Mouse (Mus musculus) cerebellum, postnatal 36 days (tissue): ENCODE measurements around the gene Pkd1l3.

Source experiments
- DNase-seq, 2 experiments: peaks; one replicate each; pipeline ENCODE4 v3.0.0; 2021 to 2022; ENCODE audit warnings: mixed read lengths in 2 of 2

Pkd1l3 gene

DNA sequence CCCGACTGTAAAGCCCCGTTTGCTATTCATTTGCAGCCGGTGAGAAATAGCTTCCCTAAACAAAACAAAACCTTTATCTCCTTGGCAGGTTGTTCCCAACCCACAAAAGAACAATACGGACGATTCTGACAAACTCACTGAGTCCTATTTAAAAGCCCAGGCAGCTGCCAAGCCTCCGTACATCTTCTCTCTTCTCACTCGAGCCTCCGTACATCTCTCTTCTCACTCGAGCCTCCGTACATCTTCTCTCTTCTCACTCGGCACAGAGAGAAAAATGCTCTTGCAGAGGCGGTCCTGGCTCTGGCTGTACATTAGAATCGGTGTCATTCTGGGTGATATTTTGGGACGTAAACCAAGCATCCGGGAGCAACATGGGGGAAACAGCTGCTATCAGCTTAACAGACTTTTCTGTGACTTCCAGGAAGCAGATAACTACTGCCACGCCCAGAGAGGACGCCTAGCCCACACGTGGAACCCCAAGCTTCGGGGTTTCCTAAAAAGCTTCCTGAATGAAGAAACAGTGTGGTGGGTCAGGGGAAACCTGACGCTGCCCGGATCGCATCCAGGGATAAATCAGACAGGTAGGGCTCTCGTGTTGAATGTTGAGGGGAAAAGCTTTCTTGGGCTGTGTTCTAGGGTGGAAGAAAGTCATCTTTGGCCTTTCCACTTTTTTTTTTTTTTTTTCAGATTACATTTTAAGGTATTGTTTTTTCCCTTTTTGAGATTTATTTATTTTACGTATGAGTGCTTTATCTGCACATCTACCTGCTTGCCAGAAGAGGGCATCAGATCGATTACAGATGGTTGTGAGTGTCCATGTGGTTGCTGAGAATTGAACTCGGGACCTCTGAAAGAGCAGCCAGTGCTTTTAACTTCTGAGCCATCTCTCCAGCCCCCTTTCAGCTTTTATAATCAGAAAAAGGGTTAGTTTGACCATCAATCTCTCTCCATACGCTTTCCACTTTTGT is at the start of gene Pkd1l3:
Gene Pkd1l3, plus strand, starts transcription at position 275 of the 968 bp plus-strand sequence.
- DNase-seq = no peak

GRCm38 (mm10) chr8:109564766-109565165 is 49.6 kb upstream of the Pkd1l3 start:
- DNase-seq = no peak

DNA sequence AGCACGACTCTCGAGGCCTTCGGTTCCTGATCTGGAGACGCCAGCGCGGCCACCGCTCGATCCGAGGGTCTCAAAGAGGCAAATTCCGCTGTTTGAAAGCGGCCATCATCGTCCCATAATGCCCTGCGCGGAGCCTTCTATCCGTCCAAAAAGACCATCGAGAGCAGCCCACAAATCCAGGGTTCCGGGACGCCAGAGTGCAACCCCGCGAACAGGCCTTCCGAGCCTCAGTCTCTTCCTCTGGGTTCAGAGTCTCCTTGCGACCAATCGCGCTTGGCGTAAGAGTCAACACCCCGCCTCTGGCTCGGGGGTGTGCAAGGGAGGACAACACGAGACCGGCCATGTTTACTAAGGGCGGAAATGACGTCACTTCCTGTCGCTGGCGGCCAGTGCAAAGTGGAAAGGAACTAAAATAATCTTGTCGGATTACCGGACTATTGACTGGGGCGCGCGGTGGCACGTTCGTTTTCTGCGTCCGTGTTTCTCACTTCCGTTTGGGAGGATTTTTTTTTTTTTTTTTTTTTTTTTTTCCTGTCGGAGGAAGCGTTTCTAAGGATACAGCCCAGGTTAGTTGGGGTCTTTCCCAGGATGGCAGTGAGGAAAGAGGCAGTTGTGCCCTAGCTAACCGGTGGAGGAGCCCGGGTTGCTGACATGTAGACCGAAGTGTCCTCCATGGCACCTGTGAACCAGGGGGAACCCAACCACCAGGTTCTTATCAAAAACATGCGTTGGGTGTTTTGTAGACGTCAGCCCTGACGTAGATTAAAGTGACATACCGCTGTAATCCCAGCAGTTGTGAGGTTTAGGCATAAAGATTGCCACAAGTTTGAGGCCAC is 48.6 kb upstream of the Pkd1l3 start, which contains the start of the genes Dhx38 and Txnl4b:
Gene Dhx38, minus strand, starts transcription at position 364 of the 836 bp plus-strand sequence.
Gene Txnl4b, plus strand, starts transcription at position 395 of the 836 bp plus-strand sequence.
- DNase-seq = peak; percentile 98 to 99

- no peak for DNase-seq
These were observed 43.2 kb upstream of the Pkd1l3 start for GRCm38 (mm10) chr8:109571139-109571538.

GRCm38 (mm10) chr8:109576311-109576710 is 38.0 kb upstream of the Pkd1l3 start:
- no peak for DNase-seq

- DNase-seq = no peak
These were observed 35.4 kb upstream of the Pkd1l3 start, which contains the start of gene Hp for GRCm38 (mm10) chr8:109578900-109579301. Hp (minus strand) TSS chr8:109579172.

DNA sequence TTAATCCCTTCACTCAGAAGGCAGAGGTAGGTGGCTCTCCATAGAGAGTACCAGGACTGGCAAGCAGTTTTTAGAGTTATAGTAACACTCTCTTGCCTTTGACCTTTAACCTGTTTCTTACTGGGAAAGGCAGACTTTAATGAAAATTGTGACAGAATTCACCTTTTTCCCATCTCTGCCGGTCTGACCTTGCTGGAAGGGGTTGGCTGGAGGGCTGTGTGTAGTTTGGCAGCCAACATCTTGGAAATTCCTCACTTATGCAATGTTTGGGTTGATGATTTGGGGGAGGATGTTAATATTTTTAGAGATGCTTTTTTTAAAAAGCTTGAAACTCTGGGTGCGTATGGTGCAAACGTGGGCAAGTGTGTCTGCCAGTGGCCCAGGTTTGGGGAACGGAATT is 30.0 kb upstream of the Pkd1l3 start:
- no peak for DNase-seq

DNA sequence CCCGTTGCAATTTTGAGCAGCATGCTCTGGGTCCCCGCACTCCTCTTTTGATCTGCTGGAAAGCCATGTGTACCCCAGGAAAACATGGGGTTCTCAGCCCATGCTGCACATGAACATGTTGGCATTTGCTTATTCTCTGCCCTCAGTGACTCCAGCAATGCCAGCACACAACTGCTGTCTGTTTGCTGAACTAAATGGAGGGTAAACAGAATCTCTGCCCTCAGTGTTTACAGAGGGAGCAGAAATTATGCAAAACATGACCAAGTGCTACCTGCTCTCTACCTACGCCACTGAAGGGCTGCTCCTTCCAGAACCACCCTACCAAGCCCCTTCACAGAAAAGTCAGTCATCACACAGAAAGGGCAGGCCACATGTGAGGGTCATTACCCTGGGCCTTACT is 29.5 kb upstream of the Pkd1l3 start:
- DNase-seq = no peak

GRCm38 (mm10) chr8:109585652-109586051 is 28.7 kb upstream of the Pkd1l3 start:
- DNase-seq = no peak

GRCm38 (mm10) chr8:109586972-109587504 is 27.3 kb upstream of the Pkd1l3 start:
- no peak for DNase-seq

DNA sequence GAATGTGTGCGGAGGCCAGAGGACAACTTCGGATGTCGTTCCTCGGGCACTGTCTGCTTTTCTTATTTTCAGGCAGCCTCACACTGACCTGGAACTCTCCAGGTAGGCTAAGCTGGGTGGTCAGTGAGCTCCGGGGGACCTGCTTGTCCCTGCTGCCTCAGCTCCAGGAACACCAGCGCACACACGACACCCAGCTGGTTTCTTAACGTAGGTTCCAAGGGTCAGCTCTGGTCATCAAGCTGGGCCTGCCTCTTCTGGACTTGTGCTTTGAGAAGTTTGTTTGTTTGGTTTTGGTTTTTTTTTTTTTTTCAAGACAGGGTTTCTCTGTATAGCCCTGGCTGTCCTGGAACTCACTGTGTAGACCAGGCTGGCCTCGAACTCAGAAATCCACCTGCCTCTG is 23.4 kb upstream of the Pkd1l3 start:
- DNase-seq = no peak

DNA sequence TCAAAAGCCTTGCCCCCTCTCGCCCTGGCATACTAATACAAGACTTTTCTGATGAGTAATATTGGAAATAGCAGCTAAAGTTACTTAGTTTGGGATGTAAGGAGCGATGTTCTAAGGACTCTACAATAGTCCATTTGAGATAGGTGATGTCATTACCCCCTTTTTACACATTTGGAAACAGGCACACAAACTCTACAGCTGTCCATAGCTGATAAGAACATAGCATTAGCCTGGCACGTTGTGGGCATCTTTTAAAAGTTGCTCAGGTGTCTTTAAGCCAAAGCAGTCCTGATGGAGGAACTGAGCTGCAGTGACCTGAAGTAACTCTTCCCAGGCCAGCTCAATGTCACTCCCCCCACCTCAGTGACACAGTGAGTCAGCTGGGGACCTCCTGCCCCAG is 22.9 kb upstream of the Pkd1l3 start:
- DNase-seq = no peak

GRCm38 (mm10) chr8:109592164-109592563 is 22.2 kb upstream of the Pkd1l3 start:
- no peak for DNase-seq

- DNase-seq = no peak
These were observed 21.1 kb upstream of the Pkd1l3 start for GRCm38 (mm10) chr8:109593117-109593788.

DNA sequence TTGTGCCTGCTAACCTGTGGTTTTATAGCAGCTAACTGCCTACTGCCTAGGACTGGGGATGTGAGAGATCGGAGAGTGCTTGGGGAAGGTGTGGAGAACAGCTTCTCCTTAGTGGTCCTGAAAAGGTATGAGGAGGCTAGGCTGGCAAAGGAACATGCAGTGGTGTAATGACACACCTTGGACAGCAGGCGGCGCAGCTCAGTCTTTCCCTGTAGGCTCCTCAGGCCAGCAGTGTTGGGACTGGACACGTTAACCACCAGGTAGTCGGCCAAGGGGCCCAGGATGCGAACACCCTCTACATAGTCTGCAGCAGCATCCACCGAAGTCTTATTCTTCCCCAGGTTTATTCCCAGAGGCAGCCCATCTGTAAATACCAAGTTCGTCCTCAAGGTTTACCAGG is 18.5 kb upstream of the Pkd1l3 start:
- peak; percentile 29 to 42 for DNase-seq

DNA sequence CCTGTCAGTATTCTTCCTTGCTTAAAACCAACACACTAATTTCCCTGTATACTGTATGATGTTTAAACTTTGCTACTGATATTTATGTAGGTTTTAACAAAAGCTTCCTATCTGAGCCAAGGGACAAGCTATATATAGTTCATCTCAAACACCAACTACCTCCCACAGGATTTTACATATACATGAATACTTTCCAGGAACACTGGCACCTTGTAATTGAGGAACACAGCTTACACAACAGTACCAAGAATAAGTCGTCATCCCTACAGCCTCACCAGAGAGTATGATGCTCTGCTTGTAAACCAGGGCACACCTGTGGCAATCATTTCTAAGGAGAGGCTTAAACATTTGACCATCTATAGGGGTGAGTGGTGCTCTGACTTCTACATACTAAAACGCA is 7.6 kb upstream of the Pkd1l3 start:
- DNase-seq = no peak

DNA sequence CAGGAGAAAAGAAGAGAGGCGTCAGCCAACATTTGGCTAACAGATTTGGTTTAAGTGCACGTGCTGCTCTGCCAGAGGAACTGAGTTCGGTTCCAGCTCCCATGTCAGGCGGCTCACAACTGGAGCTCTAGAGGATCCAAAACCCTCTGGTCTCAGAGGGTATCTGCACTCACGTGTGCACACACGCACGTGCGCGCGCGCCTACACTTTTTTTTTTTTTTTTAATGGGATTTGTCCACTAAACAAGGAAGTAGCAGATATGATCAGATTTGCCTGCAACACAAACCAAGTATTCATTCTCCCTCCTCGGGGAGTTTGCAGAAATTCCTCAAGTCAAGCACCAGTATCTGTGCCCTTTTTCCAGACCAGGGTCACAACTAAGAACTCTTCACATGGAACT is 6.7 kb upstream of the Pkd1l3 start:
- DNase-seq = no peak

GRCm38 (mm10) chr8:109608271-109609152 is 5.8 kb upstream of the Pkd1l3 start, which contains the start of gene Dhodh:
Dhodh (minus strand) TSS chr8:109608673.
- peak; percentile 95 to 97 for DNase-seq

DNA sequence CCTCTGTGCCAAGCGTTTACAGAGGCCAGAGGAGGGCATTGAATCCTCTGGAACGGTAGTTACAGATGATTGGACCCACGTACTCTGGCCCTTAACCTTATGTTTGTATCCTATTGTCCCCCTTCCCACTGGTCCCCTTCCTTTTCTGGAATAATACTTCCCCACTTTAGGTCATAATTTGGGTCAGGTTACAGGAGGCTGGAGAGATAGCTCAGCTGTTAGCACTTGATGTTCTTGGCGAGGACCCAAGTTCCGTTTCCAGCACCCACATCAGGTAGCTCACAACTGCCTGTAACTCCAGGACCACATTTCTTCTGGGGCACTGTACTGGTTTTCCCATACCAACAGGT is 5.2 kb upstream of the Pkd1l3 start:
- peak; percentile 11 to 20 for DNase-seq

GRCm38 (mm10) chr8:109615569-109615968 is 1.3 kb downstream of the Pkd1l3 start:
- DNase-seq = no peak

- no peak for DNase-seq
These were observed 14.3 kb downstream of the Pkd1l3 start for GRCm38 (mm10) chr8:109628638-109629037.
